Mouse (Mus musculus): ENCODE data around the gene Mef2c.

Mef2c gene

GRCm38 (mm10) chr13:83656773-83657172, 152.9 kb downstream of the Mef2c start:
- in situ Hi-C loops (cut with MboI, MseI), result loop anchor here (5.0 to 25.0 kb wide), 5 partner anchors 302 to 1714 kb away; no protein-coding TSS in a partner anchor

DNA sequence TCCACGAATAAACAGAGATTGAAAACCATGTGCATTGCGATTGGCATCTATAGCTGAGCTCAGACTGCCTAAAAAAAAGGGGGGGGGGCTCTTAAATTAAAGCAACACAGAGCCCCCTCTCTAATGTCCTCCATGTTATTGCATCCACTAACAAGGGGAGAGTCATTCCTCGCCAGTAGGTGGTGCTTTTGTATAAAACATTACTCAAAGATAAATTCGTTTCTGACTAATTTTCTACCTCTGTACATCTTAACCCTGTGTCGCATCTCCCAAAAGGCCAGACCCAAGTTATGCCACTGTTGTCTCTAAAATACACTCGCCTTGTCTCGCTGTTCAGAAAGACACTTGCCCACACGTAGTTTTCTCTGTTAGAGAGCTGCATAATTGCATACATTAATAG, 156.9 kb downstream of the Mef2c start:
- in situ Hi-C loops (cut with MboI, MseI), result loop anchor here in 1 of 2 experiments (25.0 kb wide), 1 partner anchor 1023 kb away; no protein-coding TSS in a partner anchor

DNA sequence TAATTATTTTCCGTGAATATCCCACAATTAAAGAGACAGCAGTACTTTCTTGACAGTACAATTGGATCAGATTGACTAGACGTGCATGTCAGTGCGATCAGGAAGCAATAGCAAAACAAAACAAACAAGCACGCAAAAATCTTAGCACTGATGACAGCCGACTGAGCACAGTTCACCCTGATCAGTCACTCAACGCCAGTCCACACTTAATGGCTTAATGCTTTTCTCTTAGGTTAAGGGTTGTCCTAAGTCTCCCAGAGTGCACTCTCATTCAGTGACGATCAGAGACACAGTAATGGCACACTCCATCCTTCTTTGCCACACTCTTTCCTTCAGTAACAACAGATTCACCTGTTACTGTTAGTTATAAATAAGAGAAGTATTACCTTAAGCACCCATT, 157.3 kb downstream of the Mef2c start:
- in situ Hi-C loops (cut with MboI, MseI), result loop anchor here in 1 of 2 experiments (25.0 kb wide), 1 partner anchor 1024 kb away; no protein-coding TSS in a partner anchor

DNA sequence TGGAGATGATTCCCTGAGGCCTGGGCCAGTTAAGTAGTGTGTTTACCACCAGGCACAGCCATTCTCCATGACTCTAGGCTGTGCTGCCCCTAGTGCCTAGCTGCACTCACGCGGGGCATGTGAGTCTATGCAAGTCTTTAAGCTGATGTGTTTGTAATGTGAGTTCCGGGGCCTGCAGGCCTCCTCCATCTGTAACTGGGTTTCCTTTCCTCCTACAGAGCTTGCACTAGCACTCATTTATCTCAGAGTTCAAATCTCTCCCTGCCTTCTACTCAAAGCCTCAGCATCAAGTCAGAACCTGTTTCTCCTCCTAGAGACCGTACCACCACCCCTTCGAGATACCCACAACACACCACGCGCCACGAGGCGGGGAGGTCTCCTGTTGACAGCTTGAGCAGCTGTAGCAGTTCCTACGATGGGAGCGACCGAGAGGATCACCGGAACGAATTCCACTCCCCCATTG, 158.3 kb downstream of the Mef2c start:
- in situ Hi-C loops (cut with MboI, MseI), result loop anchor here in 1 of 2 experiments (25.0 kb wide), 1 partner anchor 1025 kb away; no protein-coding TSS in a partner anchor

DNA sequence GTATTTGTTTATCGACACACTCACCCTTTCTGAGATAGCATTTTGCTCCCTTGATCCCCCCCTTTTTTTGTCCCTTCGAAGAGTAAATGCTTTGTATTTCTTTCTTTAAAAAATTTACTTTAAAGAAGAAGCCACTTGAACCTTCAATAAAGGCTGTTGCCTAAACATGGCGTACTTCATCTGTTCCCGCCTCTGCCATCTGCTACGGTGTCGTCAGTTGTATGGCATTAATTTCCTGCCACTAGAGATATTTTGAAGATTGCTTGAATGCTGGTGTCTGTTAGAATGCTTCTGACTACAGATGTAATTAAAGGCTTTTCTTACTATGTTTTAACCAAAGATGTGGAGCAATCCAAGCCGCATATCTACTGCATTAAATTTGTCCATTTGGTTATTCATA, 162.3 kb downstream of the Mef2c start:
- in situ Hi-C loops (cut with MboI, MseI), result loop anchor here in 1 of 2 experiments (25.0 kb wide), 1 partner anchor 1029 kb away; no protein-coding TSS in a partner anchor

- in situ Hi-C loops (cut with MboI, MseI), result loop anchor here in 1 of 2 experiments (25.0 kb wide), 1 partner anchor 1030 kb away; no protein-coding TSS in a partner anchor
Observed at GRCm38 (mm10) chr13:83667051-83667450, 163.2 kb downstream of the Mef2c start.

DNA sequence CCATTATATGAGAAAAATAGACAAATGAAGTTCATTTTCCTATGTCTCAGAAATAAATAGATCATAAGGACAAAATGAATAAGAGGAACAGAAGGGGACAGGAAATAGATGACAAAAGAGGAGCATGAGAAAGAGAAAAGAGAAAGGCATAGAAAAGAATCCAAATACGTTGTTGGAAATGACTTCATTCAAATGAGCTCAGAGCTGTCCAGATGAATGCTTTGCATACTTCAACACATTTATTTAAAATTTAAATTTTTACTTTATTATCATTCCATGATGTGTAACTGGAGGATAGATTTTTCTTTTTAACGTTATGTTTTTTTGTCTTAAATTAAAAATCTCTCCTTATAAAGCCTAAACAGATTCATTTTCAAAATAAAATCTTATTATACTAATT, 203.8 kb downstream of the Mef2c start:
- in situ Hi-C loops (cut with MboI, MseI), result loop anchor here (25.0 kb wide), 1 partner anchor 1455 kb away; no protein-coding TSS in a partner anchor

- in situ Hi-C loops (cut with MboI, MseI), result loop anchor here (25.0 kb wide), 1 partner anchor 1449 kb away; no protein-coding TSS in a partner anchor
Observed at GRCm38 (mm10) chr13:83712778-83713380, 209.0 kb downstream of the Mef2c start.

GRCm38 (mm10) chr13:83713661-83714291, 209.9 kb downstream of the Mef2c start:
- in situ Hi-C loops (cut with MboI, MseI), result loop anchor here (25.0 kb wide), 1 partner anchor 1449 kb away; no protein-coding TSS in a partner anchor

DNA sequence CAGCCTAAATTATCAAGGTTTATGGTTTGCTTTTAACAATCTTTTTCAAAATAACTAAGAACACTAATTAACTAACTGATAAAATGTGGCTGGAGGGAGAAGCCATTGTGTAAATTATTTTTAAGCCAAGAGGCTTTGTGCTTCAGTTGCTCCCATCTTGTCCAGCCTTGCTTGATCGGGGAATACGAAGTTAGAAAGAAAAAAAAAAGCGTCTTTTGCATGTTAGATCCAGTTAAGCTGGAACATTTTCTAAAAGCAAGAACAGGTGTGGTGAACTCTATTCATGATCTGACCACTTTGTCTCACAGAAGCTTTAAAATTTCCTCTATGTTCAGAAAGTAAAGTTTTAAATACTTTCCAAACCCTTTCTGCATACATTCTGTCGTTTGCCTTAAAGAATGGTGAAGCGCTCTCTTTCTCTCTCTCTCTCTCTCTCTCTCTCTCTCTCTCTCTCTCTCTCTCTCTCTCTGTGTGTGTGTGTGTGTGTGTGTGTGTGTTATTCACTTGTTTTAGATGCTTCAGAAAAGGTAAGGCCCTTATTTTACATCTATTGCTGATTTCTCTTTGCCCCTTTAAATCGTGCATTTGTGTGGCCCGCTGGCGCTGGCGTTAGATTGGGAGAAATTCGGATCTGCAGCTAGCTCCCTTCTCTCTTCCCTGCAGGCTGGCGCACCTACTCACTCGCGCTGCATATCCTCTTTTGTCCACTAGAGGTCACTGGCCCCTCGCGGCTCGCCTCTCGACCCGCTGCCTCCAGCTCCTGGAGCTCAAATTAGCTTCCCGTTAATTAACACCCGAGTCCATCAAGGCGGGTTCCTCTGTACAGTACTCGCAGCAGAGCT, 210.9 kb downstream of the Mef2c start:
- in situ Hi-C loops (cut with MboI, MseI), result loop anchor here (5.0 to 25.0 kb wide), 3 partner anchors 633 to 1448 kb away; no protein-coding TSS in a partner anchor

DNA sequence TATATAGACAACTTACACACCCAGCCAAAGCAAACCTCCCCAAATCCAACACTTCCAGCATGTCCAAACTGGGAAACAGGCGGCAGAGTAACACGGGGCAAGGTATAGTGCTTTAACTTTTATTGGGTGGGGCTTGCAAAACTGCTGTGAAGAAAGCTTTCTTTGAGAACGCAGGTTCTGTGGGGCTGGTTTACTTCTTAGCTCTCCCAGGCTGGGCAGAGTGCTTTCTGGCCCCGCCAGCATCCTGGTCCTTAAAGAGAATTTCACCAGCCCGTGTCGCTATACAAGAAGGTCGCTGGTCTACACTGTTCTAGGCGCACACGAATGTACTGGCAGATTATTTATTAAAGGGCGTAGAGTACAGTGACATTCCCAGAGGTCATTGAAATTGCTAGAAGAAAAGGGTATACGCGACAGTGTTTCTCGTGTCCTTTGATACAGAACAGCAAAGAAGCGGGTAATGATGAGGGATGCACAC, 211.5 kb downstream of the Mef2c start:
- in situ Hi-C loops (cut with MboI, MseI), result loop anchor here (5.0 to 25.0 kb wide), 3 partner anchors 632 to 1447 kb away; no protein-coding TSS in a partner anchor

DNA sequence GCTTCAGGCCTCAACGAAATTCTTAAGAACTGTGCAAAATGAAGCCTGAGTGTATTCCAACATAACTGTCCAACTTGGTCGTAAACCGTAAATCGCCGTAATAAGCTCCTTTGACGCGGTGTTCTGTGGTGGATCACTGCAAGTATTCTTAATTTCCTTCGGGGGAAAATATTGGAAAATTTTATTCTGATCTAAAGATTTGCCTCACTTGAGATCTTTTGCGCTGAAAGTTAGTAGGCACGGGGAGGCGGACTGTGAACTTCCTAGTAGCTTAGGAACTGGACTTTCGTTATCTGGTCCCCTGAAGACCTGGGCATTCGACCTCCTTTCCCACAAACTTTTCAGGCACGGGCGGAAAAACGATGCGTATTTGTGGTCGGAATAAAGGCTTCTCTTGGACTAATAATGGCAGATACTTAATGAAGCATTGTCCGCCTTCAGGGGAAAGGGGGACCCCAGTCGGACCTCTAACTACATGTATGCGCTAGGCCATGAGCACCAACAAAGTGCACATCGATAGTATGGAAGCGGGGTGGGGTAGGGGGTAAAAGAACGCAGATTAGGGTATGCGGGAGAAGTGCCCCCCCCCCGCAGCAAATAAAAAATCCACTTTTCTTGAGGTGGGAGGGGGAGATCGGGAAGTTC, 212.3 kb downstream of the Mef2c start:
- in situ Hi-C loops (cut with MboI, MseI), result loop anchor here (5.0 to 25.0 kb wide), 3 partner anchors 631 to 1446 kb away; no protein-coding TSS in a partner anchor
